Mouse (Mus musculus) cerebellum, adult 9-11 months (tissue): ENCODE results near the gene Nthl1.

Experiments
- DNase-seq: peaks from one replicate; pipeline ENCODE4 v3.0.0; 2022

The Nthl1 gene

DNA sequence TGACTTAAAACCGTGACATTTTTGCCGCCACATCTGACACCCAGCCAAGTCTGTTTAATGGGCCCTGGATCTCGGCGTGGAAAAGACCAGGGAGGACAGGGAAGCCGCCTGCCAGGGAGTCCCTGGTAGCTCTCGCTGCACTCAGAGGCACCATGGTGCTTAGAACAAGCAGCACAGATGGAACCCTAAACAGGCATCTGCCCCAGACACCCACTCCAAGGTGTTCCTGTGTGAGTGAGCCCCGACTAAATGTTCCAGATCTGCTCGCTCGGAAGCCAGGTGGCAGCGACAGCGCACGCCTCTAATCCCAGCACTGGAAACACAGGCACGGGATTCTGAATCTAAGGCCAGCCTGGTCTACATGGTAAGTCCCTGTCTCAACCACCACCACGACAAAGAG is 2.4 kb upstream of the Nthl1 start:
- no peak for DNase-seq

- DNase-seq, result peak; percentile 60
These were observed 451 bp downstream of the Nthl1 start for GRCm38 (mm10) chr17:24632813-24633449.

- DNase-seq, result no peak
These were observed 1.4 kb downstream of the Nthl1 start for GRCm38 (mm10) chr17:24633831-24634230.

DNA sequence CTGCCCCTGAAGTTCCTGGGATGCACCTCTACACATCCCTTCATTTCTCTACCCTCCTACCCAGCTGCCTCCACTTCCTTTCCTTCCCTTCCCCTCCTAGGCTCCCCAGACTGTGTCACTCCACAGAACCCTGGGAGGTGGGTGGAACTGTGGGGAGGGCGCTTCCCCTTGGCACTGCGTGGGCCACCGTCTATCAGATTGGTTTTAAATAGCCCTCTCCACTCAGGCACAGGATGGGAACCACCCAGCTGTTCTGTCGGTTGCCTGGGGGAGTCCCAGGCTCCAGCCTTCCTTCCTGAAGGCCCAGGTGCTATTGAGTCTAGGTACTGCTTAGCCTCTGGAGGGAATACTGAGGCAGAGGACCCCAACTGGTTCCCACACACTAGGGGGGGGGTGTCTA is 2.5 kb downstream of the Nthl1 start:
- no peak for DNase-seq

DNA sequence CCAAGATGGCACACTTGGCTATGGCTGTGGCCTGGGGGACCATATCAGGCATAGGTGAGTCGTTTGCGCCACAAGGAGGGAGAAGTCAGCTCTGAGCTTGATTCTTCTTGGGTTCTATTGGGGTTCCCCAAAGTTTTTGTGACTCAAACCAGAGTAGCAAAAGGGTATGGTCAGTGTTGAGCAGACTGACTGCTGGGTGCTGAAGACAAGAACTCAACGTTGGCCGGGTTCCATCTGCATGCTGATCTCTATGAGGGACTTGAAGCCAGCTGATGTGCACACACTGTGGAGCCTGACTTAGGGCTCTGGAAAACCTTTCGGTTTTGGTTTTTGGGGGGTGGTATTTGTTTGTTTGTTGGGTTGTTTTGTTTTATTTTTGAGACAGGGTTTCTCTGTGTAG is 3.2 kb downstream of the Nthl1 start:
- no peak for DNase-seq

DNA sequence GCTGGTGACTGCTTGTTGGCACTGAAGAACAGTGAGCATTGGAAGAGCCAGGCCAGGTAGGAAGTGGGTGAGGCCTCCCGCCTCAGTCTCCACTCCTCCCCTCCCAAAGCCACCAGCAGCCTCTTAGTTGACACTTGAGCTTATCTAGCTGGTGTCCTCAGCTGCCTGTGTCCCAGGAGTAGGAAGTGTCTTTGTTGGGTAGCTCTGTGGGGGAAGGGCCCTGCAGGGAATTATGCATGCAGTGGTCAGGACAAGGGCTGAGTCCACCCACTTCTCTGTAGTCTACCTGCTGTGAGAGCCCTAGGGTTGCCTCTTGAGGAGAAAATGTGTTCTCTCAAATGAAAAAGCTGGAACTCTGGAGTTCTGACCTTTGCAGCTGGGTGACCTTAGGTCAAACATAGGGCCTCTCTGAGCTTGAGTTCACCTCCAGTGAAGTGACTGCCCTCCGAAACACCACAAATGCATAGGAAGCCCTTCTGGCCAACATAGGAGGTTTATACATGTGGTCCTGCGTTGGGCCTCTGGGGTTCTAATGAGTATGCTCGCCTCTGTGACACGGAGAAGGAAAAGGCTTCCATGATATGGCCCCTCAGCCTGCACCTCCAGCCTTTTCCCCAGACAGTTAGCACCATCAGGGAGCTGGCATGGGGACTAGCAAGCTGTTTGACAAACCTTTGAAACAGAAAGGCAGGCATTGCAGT is 4.5 kb downstream of the Nthl1 start:
- no peak for DNase-seq

GRCm38 (mm10) chr17:24638214-24638613 is 5.7 kb downstream of the Nthl1 start:
- DNase-seq, result no peak

- DNase-seq, result no peak
These were observed 6.4 kb downstream of the Nthl1 start for GRCm38 (mm10) chr17:24638840-24639239.

DNA sequence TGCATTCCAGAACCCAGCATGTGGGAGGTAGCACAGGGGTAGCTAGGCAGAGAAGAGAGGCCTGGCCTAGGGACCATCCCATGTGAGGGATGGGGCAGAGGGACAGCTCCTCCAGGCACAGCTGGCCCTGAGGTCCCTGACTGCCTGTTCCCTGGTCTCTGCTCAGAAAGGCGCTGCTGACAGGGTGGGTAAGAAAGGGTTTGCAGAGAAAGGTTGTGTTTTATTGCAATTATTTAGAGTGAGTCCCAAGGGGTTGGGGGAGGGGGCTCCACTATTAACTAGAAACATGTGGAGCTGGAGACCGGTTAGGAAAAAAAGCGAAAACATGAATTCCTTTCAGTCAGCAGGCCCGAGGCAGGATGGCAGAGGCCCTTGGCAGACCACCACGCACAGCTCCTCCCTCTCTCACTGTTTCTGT is 7.1 kb downstream of the Nthl1 start:
- no peak for DNase-seq

GRCm38 (mm10) chr17:24640119-24640518 is 7.6 kb downstream of the Nthl1 start:
- DNase-seq, result no peak

DNA sequence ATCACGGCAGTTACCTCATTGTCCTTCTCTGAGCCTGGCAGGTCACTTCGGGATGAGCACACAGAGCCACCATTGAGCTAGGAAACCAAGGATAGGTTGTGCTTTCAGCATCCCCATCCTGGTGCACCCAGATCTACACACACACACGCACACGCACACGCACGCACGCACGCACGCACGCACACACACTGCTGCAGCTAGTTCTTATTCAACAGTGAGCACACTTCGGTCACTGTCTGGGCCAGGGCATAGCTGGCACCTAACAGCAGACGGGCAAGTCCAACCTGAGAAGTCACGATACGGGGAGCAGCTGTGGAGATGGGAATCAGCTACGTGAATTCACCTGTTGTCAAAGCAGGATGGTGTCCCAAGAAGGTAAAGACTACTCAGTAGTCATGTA is 8.1 kb downstream of the Nthl1 start:
- no peak for DNase-seq

GRCm38 (mm10) chr17:24641944-24642343 is 9.5 kb downstream of the Nthl1 start:
- DNase-seq, result no peak

- no peak for DNase-seq
These were observed 10.4 kb downstream of the Nthl1 start for GRCm38 (mm10) chr17:24642791-24643343.

DNA sequence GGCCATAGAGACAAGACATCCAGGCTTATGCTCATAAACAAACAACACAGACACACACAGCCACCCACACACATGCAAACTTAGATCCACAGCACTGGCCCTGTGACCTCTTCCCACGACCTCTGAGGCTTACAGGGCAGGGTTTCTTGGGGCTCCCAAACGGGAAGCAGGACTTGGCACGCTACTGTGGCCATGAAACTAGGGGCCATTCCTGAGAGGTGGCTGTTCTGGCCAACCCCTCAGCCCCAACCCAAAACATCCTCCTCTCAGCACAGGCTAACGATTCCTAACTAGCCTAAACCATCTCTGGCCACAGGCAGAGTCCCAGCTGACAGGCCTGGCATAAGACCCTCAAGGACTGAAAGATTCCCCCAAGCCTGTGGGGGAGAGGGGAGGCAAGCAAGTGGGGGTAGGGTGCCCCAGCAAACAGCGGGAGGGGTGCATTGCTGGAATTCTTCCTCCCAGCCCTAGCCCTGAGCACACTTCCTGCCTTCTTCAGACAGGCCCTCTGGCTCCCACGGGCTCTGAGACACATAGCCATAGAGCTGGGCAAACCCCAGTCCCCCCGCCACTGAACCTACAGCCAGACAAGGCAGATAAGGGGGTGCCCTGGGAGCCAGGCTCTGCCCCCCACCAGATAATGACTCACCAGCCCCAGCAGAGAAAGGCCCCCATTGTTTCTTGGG is 11.7 kb downstream of the Nthl1 start:
- no peak for DNase-seq

DNA sequence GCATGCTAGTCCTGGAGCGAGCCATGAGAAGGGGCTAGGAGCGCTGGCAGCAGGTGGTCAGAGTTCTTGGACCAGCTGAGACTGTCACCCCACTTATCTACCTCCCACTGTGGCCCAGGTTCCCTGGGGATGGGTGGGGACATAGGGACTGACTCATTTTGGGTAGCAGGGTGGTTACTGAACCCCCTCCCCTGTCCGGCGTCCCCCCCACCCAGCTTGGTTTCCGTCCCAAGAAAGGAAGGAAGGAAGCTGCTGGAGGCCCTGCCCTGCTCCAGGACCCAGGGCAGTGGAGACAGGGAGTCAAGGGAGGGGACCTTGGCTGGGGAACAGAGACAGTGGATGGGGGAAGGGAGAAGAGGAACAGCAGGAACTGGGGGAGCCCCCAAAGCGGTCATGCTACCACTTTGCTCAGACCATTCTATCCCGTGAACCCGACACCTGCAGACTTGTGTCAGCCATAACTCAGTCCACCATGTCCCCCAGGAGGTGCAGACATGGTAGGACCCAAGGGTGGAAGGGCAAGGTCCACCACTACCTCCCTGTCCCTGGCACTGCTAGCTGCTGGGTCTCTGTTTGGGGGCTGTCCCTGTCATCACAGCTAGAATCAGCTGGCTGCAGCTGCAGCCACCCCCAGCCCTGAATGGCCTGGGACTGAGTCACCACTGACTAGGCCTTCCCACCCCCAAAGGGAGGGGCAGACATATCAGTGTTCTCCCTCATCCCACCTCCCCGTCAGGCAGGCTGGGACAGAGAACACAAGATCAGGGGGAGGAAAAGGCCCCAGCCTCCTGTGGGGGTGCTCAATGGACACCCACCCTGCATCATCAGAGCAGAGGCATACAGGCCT is 12.6 kb downstream of the Nthl1 start:
- DNase-seq, result no peak

DNA sequence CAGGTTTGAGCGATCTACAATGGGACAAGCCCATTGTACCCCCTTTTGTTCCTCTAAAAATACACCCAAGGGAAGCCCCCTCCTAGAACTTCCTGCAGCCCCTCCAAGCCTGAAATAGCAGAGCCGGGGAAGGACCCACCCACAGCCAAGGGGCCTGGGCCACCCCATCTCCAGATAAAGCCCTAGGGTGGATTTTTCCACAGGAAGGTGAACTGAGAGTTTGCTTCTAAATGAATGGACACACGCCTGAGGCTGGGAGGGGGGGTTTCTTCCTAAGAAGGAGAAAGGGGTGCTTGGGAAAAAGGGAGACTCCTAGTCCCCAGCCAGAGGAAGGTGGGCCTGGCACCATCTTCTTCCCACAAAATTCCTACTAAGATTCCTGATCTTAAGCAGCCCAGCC is 13.4 kb downstream of the Nthl1 start:
- DNase-seq, result no peak

DNA sequence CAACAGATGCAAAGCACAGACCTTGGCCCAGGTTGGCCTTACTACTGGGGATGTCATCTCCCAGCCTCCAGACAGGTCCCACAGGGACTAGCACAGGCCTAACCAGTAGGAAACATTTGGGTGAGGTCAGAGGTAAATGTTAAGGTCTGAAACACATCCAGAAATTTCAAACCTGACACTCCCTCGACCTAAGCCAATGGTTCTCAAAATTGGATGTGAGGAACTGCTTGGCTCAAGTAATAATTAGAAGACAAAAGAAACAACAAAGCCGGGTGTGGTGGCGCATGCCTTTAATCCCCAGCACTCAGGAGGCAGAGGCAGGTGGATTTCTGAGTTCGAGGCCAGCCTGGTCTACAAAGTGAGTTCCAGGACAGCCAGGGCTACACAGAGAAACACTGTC is 13.9 kb downstream of the Nthl1 start:
- DNase-seq, result no peak

- peak; percentile 65 for DNase-seq
These were observed 15.0 kb downstream of the Nthl1 start for GRCm38 (mm10) chr17:24647493-24647892.

- peak; percentile 69 for DNase-seq
These were observed 16.4 kb downstream of the Nthl1 start for GRCm38 (mm10) chr17:24648731-24649377.

GRCm38 (mm10) chr17:24649581-24650069 is 17.1 kb downstream of the Nthl1 start:
- DNase-seq, result peak; percentile 87

DNA sequence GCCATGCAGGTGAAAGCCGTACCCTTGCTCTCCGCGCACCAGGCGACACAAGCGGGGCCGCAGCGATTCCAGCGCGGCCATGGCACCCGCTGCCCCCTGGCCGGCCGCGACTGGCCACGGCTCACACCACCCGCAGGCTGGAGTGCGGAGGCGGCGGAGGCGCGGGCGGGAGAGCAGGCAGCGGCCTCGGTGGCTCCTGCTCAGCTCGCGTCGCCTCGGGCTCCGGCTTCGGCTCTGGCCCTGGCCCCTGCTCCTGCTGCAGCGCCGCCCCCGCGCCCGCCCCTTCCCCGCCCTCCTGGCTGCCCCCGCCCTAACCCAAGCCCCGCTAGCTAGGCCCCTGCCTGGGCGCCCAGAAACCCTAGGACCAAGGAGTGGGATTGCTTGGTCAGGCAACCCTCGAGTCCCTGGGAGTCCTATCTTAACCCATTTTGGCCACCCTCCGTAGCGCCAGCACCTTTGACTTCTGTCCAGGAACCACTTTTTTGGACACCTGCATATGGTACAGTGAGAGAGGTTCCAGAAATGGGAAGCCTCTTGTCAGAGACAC is 17.7 kb downstream of the Nthl1 start, which contains the start of gene Slc9a3r2:
Gene Slc9a3r2 (minus strand): TSS at position 258 of the 547 bp plus-strand sequence.
- peak; percentile 81 for DNase-seq

- DNase-seq, result no peak
These were observed 18.3 kb downstream of the Nthl1 start for GRCm38 (mm10) chr17:24650766-24651165.
